Mouse (Mus musculus): ENCODE results near the gene Eef1akmt4.
"Not testable (repeated sequence)": the region's sequence is repeated elsewhere in the genome, so short reads cannot be mapped to it uniquely, and the experiment has no call there.

Eef1akmt4 gene

GRCm38 (mm10) chr16:20628871-20629391, 17.5 kb downstream of the Eef1akmt4 start:
- peak; percentile 48 for DNase-seq

GRCm38 (mm10) chr16:20629731-20630634, 18.6 kb downstream of the Eef1akmt4 start, which contains the start of gene Ece2:
Ece2 (plus strand) TSS chr16:20629828.
- DNase-seq, result no peak

- no peak for DNase-seq
Observed at GRCm38 (mm10) chr16:20637410-20637809, 26.0 kb downstream of the Eef1akmt4 start.

DNA sequence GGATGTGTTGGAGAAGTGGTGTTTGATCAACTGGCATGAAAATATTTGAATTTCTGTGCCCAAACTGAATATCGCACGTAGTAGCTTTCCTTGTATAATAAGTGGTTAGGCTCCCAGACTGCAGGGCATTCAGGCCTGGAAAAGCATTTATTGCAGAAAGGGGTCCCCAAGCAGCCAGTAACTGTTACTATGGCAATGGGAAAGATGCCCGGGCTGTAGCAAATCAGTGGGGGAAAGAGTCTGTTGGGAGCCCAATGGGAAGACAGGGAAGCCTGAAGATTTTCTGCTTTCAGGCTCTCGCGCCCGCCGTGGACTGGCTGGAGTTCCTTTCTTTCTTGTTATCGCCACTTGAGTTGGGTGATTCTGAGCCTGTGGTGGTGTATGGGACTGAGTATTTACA, 27.0 kb downstream of the Eef1akmt4 start:
- peak; percentile 49 for DNase-seq

GRCm38 (mm10) chr16:20642161-20642560, 30.8 kb downstream of the Eef1akmt4 start:
- peak; percentile 48 for DNase-seq

- DNase-seq, result no peak
Observed at GRCm38 (mm10) chr16:20643911-20644310, 32.5 kb downstream of the Eef1akmt4 start.

GRCm38 (mm10) chr16:20651076-20651946, 39.9 kb downstream of the Eef1akmt4 start, which contains the start of gene Psmd2:
Psmd2 (plus strand) TSS chr16:20651652.
- peak; percentile 94 for DNase-seq

GRCm38 (mm10) chr16:20651947-20652310, 40.5 kb downstream of the Eef1akmt4 start:
- DNase-seq, result no peak

DNA sequence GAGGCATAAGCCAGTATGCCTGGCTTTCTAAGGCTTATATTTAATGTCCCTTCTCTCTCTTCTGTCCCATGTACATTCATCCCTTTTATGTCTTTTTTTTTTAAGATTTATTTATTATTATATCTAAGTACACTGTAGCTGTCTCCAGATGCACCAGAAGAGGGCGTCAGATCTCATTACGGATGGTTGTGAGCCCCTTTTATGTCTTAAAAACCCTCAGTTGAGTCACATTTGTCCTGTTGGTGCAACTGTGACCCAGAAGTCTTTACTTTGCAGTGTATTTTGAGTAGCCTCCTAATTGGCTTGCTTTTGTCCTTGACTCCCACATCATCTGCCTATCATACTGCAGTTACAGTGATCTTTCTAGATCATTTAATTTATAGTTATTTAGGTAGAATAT, 41.9 kb downstream of the Eef1akmt4 start:
- DNase-seq, result no peak

- DNase-seq, result no peak
Observed at GRCm38 (mm10) chr16:20657661-20658060, 46.3 kb downstream of the Eef1akmt4 start.

GRCm38 (mm10) chr16:20668013-20668412, 56.6 kb downstream of the Eef1akmt4 start, which contains the start of gene Eif4g1:
Eif4g1 (plus strand) TSS chr16:20668313.
- DNase-seq, result not testable (repeated sequence)
